Mouse (Mus musculus) embryonic facial prominence, embryonic 15.5 days (tissue): Measurements from ENCODE around the gene Dhx58. TPM values are rescaled to one million over a fixed set of nuclear protein-coding genes. Genes with fewer than 3 reads are reported as not detected.
"Not testable (repeated sequence)": the region's sequence is repeated elsewhere in the genome, so short reads cannot be mapped to it uniquely, and the experiment has no call there.

Source experiments
- ATAC-seq: fragments of 200-750 bp; cut with Nextera tagmentation; 2 replicates; pipeline ENCODE4 v1.8.0; 2017; ENCODE audit warnings: low read depth, moderate TSS enrichment; ENCODE audit not compliant: insufficient number of reproducible peaks, low FRiP score, low TSS enrichment
- H3K27ac ChIP-seq: fragments of 300-500 bp; sonication (generic); replicated peaks from 2 replicates; pipeline ENCODE4 v1.5.1; 2015; ENCODE audit warnings: mild to moderate bottlenecking, inconsistent platforms
- H3K27me3 ChIP-seq: fragments of 300-500 bp; sonication (generic); 2 replicates; pipeline ENCODE4 v1.6.1; 2015; ENCODE audit warnings: inconsistent platforms
- H3K36me3 ChIP-seq: fragments of 300-500 bp; sonication (generic); 2 replicates; pipeline ENCODE4 v1.6.1; 2015; ENCODE audit warnings: mild to moderate bottlenecking, inconsistent platforms
- H3K4me1 ChIP-seq: fragments of 300-500 bp; sonication (generic); 2 replicates; pipeline ENCODE4 v1.6.1; 2015; ENCODE audit warnings: inconsistent platforms
- H3K4me2 ChIP-seq: fragments of 300-500 bp; sonication (generic); replicated peaks from 2 replicates; pipeline ENCODE4 v1.6.1; 2015; ENCODE audit warnings: mild to moderate bottlenecking, inconsistent platforms
- H3K4me3 ChIP-seq: fragments of 300-500 bp; sonication (generic); replicated peaks from 2 replicates; pipeline ENCODE4 v1.5.1; 2015; ENCODE audit warnings: mild to moderate bottlenecking, inconsistent platforms
- H3K9ac ChIP-seq: fragments of 300-500 bp; sonication (generic); 2 replicates; pipeline ENCODE4 v1.6.1; 2015; ENCODE audit warnings: inconsistent platforms
- H3K9me3 ChIP-seq: fragments of 300-500 bp; sonication (generic); replicated peaks from 2 replicates; pipeline ENCODE4 v1.6.1; 2016; ENCODE audit warnings: inconsistent platforms
- WGBS: fragments of 180-500 bp; shearing (Covaris S2); methylation state at CpG from one replicate; pipeline ENCODE4 v1.1.7; 2015; 5-methylcytosine and 5-hydroxymethylcytosine counted together
- polyA plus RNA-seq: library from polyadenylated mRNA; unstranded; fragments of >200 nt; fragmentation: Nextera tagmentation; extraction: Ambion mirVana; gene quantifications from 2 replicates; pipeline ENCODE4 v1.2.1, GENCODE M21; 2015

Dhx58 gene
- polyA plus RNA-seq, 1 experiment from 2014 or later = 5.9 TPM

GRCm38 (mm10) chr11:100677810-100678209 lies 26.3 kb downstream of the Dhx58 start:
- no peaks in the 10 kb centered on the region for H3K27me3 ChIP-seq
- H3K4me3 ChIP-seq = no peak overlapping the region
- H3K36me3 ChIP-seq = no peaks in the 10 kb centered on the region
- no peak overlapping the region for H3K9ac ChIP-seq
- no peak for ATAC-seq
- H3K27ac ChIP-seq = no peak overlapping the region
- no peak overlapping the region for H3K4me2 ChIP-seq
- peaks cover 13% of the 10 kb centered on the region for H3K4me1 ChIP-seq
- 48% methylated on average over 7 of the region's 7 CpGs for WGBS
- no peaks in the 10 kb centered on the region for H3K9me3 ChIP-seq

DNA sequence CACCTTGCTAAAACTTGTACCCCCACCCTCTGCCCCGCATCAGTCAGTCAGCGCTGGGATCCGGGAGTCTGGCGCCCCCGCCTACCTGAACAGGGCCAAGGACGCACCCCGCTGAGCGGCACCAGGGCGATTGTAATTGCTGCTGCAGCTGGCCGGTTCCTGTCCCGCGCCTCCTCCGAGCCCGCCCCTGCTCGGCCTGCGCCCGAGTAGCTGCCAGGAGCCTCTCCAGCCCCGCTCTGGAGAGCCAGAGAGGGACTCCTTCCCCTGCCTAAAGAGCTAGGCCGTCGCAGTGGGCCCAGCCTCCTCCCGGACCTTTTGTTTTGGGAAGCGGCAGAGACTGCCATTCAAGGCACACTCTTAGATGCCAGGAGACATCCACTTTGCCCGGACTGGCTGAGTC lies 30.9 kb downstream of the Dhx58 start:
- H3K4me2 ChIP-seq = peak overlapping the region; percentile 44
- no peak overlapping the region for H3K27ac ChIP-seq
- no peaks in the 10 kb centered on the region for H3K36me3 ChIP-seq
- H3K4me3 ChIP-seq = peak overlapping the region; percentile 20
- 0 out of 2 replicates have a peak overlapping the region, but pooled peaks have one; percentile 4 for H3K9ac ChIP-seq
- no peaks in the 10 kb centered on the region for H3K9me3 ChIP-seq
- ATAC-seq = peak; percentile 45; the same call in 1 of the 2 replicates
- 5% methylated on average over 23 of the region's 23 CpGs for WGBS
- peaks cover 17% of the 10 kb centered on the region for H3K4me1 ChIP-seq
- H3K27me3 ChIP-seq = peaks cover 8% of the 10 kb centered on the region

- Histone ChIP-seq H3K9me3 (no peaks in the 10 kb centered on the region), H3K36me3 (no peaks in the 10 kb centered on the region), H3K4me2 (no peak overlapping the region), H3K4me3 (no peak overlapping the region), H3K27me3 (peaks cover 8% of the 10 kb centered on the region), H3K27ac (no peak overlapping the region), H3K9ac (no peak overlapping the region), H3K4me1 (peaks cover 9% of the 10 kb centered on the region)
- 50% methylated on average over 2 of the region's 2 CpGs for WGBS
- no peak for ATAC-seq
Measured at GRCm38 (mm10) chr11:100671956-100672355, 32.1 kb downstream of the Dhx58 start.

GRCm38 (mm10) chr11:100671049-100671448 lies 33.0 kb downstream of the Dhx58 start:
- Histone ChIP-seq H3K36me3 (no peaks in the 10 kb centered on the region), H3K9me3 (no peaks in the 10 kb centered on the region), H3K27ac (no peak overlapping the region), H3K4me1 (peaks cover 9% of the 10 kb centered on the region), H3K4me3 (no peak overlapping the region), H3K27me3 (peaks cover 8% of the 10 kb centered on the region), H3K9ac (no peak overlapping the region), H3K4me2 (no peak overlapping the region)
- 76% methylated on average over 1 of the region's 1 CpGs for WGBS
- ATAC-seq = no peak

GRCm38 (mm10) chr11:100659806-100660205 lies 44.3 kb downstream of the Dhx58 start:
- Histone ChIP-seq H3K4me1 (peaks cover 21% of the 10 kb centered on the region), H3K27ac (no peak overlapping the region), H3K4me3 (no peak overlapping the region), H3K9me3 (no peaks in the 10 kb centered on the region), H3K27me3 (no peaks in the 10 kb centered on the region), H3K4me2 (no peak overlapping the region), H3K9ac (no peak overlapping the region), H3K36me3 (no peaks in the 10 kb centered on the region)
- WGBS = 67% methylated on average over 10 of the region's 10 CpGs
- no peak for ATAC-seq

DNA sequence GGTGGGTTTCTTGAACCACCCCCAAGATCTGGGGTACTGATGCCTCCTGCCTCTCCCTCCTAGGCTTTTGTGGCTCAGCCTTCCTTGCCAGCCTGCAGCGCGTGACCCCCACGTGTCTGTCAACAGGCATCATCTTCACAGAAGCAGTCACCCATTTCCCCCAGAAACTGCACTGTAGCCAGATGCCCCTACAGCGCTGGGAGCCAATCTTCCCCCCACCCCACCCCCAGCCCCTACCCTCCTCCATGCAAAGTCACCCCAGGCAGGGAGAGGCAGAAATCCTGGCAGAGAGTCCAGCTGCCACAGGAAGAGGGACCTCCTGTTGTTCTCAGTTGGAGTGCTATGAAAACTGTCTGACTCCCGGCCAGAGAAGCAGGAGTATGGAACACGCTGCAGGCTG lies 47.6 kb downstream of the Dhx58 start:
- no peak for ATAC-seq
- 7% methylated on average over 6 of the region's 6 CpGs for WGBS
- H3K27ac ChIP-seq = no peak overlapping the region

DNA sequence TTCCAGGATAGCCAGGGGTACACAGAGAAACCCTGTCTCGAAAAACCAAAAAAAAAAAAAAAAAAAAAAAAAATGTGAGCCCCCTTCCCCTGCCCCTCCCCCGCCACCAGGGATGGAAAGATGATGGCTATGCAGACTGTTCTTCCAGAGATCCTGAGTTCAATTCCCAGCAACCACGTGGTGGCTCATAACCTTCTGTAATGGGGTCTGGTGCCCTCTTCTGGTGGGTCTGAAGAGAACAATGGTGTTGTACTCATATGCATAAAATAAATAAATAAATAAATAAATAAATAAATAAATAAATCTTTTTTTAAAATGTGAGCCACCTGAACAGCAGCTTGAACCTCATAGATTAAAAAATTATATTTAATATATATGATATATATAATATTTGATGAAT lies 48.5 kb downstream of the Dhx58 start:
- not testable (repeated sequence) for H3K4me3 ChIP-seq, H3K9ac ChIP-seq, H3K4me2 ChIP-seq, H3K9me3 ChIP-seq, ATAC-seq, H3K36me3 ChIP-seq, H3K27ac ChIP-seq
- Histone ChIP-seq H3K4me1 (peaks cover 27% of the 10 kb centered on the region), H3K27me3 (peaks cover 14% of the 10 kb centered on the region)
- 69% methylated on average over 3 of the region's 3 CpGs for WGBS

More for the DNA sequence above, 47.6 kb downstream of the Dhx58 start:
- H3K9me3 ChIP-seq = no peaks in the 10 kb centered on the region
- no peak overlapping the region for H3K4me3 ChIP-seq
- H3K4me1 ChIP-seq = peaks cover 21% of the 10 kb centered on the region
- no peaks in the 10 kb centered on the region for H3K36me3 ChIP-seq
- no peak overlapping the region for H3K9ac ChIP-seq
- 0 out of 2 replicates have a peak overlapping the region, but pooled peaks have one; percentile 6 for H3K4me2 ChIP-seq
- peaks cover 5% of the 10 kb centered on the region for H3K27me3 ChIP-seq

DNA sequence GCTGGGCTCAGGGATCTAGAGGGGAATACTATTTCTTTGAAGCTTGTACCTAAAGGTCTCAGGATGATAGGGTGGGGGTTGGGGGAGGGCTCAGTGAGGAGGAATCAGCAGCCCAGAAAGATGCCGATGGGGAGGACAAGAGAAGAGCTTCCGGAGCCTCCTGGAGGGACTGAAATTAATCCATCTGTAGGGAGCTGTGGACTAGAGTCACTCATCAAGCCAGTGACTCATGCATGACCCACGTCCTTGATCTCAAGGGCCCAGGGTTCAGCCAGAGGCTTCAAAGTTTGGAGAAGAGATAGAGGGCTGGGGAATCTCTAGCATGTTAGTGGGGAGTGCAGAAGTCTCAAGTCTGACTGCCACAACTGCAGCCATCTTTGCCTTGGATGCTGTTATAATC lies 52.3 kb downstream of the Dhx58 start:
- WGBS = 19% methylated on average over 3 of the region's 3 CpGs
- Histone ChIP-seq H3K36me3 (no peaks in the 10 kb centered on the region), H3K27me3 (peaks cover 28% of the 10 kb centered on the region), H3K9me3 (no peaks in the 10 kb centered on the region), H3K9ac (no peak overlapping the region), H3K4me1 (peaks cover 16% of the 10 kb centered on the region), H3K4me2 (no peak overlapping the region), H3K27ac (no peak overlapping the region), H3K4me3 (no peak overlapping the region)
- no peak for ATAC-seq

DNA sequence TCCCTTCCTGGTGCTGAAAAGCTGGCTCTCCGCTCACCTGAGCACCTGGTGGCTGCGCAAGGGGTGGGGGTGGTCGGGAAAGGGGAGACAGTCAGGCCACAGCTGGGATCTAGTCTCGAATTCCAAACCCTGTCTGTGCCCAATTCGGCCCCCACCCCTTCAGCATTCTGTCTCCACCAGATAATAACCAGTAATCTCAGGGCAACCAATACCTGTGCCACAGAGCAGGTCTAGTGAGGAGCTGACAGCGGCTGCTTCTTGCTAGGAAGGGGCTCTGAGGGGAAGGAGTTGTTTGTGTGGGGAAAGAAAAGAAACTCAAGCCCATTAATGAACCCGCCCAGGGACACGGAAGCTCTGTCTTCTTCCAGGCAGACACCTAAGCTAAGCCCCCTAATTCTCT lies 52.9 kb downstream of the Dhx58 start:
- H3K9me3 ChIP-seq = no peaks in the 10 kb centered on the region
- H3K27ac ChIP-seq = no peak overlapping the region
- ATAC-seq = no peak
- H3K27me3 ChIP-seq = peaks cover 28% of the 10 kb centered on the region
- no peaks in the 10 kb centered on the region for H3K36me3 ChIP-seq
- WGBS = 13% methylated on average over 8 of the region's 8 CpGs
- no peak overlapping the region for H3K4me3 ChIP-seq
- H3K4me1 ChIP-seq = peaks cover 11% of the 10 kb centered on the region; the same call in 1 of the 2 replicates
- H3K9ac ChIP-seq = no peak overlapping the region
- no peak overlapping the region for H3K4me2 ChIP-seq

- H3K4me3 ChIP-seq = no peak overlapping the region
- H3K9me3 ChIP-seq = no peaks in the 10 kb centered on the region
- no peak for ATAC-seq
- H3K4me2 ChIP-seq = no peak overlapping the region
- no peaks in the 10 kb centered on the region for H3K36me3 ChIP-seq
- peaks cover 28% of the 10 kb centered on the region for H3K27me3 ChIP-seq
- peaks cover 8% of the 10 kb centered on the region; the same call in 1 of the 2 replicates for H3K4me1 ChIP-seq
- no peak overlapping the region for H3K9ac ChIP-seq
- 80% methylated on average over 8 of the region's 8 CpGs for WGBS
- H3K27ac ChIP-seq = no peak overlapping the region
Measured at GRCm38 (mm10) chr11:100648405-100648804, 55.7 kb downstream of the Dhx58 start.

GRCm38 (mm10) chr11:100646265-100646664 lies 57.8 kb downstream of the Dhx58 start:
- no peak for ATAC-seq
- Histone ChIP-seq H3K4me1 (peaks cover 7% of the 10 kb centered on the region; the same call in 1 of the 2 replicates), H3K4me2 (no peak overlapping the region), H3K27me3 (peaks cover 21% of the 10 kb centered on the region), H3K27ac (no peak overlapping the region), H3K4me3 (no peak overlapping the region), H3K9me3 (no peaks in the 10 kb centered on the region), H3K9ac (no peak overlapping the region), H3K36me3 (no peaks in the 10 kb centered on the region)
- WGBS = 8% methylated on average over 1 of the region's 1 CpGs
